Mouse (Mus musculus) retina, embryonic 14.5 days (tissue): ENCODE measurements at regions not wholly inside any gene's neighbourhood (a gene's known extent, or its start where the extent isn't known, plus 50 kb on each side); places are given as distances from the start of the nearest gene placed in this dataset.
"Not testable (repeated sequence)": the region's sequence is repeated elsewhere in the genome, so short reads cannot be mapped to it uniquely, and the experiment has no call there.

ENCODE experiments used
- DNase-seq: peaks from one replicate; pipeline ENCODE4 v3.0.0-alpha.2; 2015; ENCODE audit warnings: low spot score

- no peak for DNase-seq
Observed at GRCm38 (mm10) chr16:71342777-71343176, 965.3 kb upstream of the Robo1 start.

- peak; percentile 47 for DNase-seq
Observed at GRCm38 (mm10) chr16:71344589-71344988, 963.5 kb upstream of the Robo1 start.

- DNase-seq = no peak
Observed at GRCm38 (mm10) chr16:71391872-71392271, 916.2 kb upstream of the Robo1 start.

GRCm38 (mm10) chr16:71434791-71435190 lies 873.3 kb upstream of the Robo1 start:
- not testable (repeated sequence) for DNase-seq
